Mouse (Mus musculus): ENCODE results near the gene Ptprm.

The Ptprm gene

DNA sequence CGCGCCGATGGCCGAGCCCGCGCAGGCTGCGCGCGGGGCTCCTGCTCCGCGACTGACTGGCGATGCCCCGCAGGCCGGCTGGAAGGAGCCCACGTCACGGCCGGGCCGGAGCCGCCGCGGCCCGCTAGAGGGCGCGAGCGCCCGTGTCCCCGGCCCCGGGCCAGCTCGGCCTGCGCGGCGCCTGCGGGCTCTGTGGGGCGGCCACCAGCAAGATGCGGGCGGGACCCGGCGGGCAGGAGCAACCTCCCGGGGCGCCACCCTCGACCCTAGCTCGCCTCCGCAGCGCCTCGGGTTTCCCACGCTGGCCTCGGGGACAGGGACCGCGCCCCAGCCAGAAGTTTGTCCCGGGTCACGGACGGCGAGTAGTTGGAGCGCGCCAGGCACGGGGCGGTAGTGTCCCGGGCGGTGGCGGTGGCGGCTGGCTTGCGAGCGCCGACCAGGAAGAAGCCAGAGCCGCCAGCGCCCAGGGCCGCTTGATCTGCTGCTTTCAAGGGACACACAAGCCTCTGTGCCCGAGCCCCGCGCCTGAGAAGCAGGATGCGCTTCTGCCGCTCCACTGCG, at the start of gene Ptprm:
TSS of gene Ptprm (minus strand) at position 7 of the 561 bp plus-strand sequence.
- DNase-seq, result peak; percentile 70

DNA sequence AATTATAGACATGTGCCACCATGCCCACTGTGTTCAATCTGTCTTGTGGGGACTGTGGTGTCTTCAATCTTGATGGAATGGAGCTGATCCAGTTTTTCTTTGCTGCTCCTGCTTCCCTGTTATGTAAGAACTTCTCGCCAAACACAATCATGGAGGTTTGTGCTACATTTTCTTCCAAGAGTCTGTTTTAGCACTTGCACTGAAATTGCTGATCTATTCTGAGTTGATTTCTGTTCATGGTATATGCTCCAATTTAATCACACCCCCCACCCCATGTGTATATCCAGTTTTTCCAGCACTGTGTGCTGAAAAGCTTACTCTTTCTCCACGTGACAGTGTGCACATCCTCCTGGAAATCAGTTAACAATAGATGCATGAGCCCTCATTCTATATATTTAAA, 41.9 kb upstream of the Ptprm start:
- DNase-seq, result no peak

DNA sequence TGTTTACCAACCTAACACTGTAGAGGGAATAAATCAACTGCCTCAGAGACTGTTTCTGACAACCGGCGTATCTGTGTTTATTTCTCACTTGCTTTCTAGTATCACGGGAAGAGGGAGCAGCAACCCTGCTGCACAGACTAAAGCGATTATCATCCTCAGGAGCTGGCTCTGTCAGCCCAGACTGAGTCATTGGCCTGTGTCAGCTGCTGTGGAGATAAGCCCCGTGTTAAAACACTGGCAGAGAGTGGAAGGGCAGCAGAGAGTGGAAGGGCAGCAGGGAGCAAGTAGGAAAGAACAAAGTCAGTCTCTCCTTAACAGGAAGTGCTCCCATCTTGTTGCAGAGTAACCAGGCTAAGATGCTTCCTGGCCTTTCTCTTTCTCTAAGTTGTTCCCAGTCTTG, 36.6 kb upstream of the Ptprm start:
- no peak for DNase-seq

DNA sequence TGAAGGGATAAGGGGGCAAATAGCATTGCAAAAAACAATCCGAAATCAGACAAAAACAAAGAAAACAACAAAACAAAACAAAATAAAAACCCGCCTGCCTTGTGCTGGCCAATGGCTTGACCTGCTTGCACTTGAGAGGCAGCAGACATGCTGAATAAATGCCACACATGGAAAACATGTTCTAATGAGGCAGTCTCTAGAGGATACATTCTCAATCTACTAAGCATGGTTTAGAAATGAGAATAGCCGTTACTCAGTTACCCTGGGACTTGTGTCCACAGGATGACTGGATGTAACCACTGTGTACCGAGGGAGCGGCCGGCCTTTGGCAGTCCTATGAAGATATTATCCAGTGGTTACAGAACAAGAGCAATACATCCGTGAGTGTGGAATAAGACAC, 33.9 kb upstream of the Ptprm start:
- no peak for DNase-seq

DNA sequence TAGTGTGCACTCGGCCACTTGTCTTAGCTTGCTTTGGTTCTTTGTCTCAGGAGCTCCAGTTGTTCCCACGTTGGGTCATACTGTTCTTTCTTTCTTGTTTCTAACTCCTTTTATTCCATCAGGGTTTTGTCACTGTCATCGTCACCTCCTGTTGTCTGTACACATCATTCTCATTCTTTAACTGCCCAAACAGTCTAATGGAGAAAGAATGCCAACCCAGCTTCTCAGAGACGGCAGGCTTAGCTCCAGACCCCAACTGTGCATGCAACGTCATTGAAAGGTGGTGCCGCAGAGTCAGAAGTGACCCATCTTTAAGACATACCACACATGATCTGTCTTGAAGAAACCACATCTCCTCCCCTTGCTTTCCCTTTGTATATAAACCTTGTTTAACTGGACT, 31.0 kb upstream of the Ptprm start:
- no peak for DNase-seq

DNA sequence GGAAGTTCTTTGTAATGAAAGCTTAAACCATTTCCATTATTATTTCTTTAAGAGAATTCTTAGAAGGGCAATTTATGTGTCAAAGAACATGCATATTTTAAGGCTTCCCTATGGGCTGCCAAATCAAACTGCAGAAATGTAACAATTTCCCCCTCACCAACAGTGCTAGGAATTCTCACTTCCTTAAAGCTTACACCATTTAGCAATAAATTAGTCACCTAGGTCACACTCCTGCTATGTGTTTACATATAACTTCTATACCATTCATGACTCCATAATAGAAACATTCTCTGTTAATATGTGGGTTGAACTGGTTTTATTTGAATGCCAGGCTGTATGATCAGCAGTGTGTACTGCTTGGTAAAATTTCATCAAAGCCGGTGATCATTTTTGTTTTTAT, 29.4 kb upstream of the Ptprm start:
- DNase-seq, result no peak

DNA sequence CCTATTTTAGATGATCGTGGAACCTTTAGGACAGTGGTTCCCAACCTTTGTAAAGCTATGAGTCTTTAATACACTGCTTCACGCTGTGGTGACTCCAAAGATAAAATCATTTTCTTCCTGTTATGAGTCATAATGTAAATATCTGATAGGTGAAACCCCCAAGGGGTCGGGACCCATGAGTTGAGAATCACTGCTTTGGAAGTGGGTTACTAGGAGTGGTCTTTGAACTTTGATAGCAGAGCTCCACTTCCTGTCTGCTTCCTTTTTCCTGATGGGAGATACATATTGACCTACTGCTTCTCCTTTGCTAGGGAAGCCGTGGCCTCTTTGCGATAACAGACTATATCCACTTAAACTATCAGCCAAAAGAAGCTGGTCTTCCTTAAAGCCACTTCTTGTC, 27.4 kb upstream of the Ptprm start:
- DNase-seq, result no peak

DNA sequence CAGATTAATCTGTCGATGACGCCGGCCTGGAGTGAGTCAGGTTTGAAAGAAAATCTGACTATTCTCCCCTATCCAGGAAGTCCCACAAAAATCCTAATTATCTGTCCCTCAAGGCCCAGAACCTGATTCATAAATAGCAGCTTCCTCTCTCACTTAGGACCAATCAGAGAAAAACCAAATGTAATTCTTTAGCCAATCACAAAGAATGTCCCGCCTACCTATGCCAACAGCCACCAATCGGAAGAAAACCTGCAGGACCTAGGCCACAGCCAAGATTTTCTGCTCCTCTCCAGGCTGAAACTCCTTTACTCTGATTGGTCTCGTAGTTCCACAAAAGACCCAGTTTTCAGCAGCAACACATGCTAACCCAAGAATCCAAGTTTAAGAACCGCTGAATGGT, 13.6 kb upstream of the Ptprm start:
- DNase-seq, result no peak

DNA sequence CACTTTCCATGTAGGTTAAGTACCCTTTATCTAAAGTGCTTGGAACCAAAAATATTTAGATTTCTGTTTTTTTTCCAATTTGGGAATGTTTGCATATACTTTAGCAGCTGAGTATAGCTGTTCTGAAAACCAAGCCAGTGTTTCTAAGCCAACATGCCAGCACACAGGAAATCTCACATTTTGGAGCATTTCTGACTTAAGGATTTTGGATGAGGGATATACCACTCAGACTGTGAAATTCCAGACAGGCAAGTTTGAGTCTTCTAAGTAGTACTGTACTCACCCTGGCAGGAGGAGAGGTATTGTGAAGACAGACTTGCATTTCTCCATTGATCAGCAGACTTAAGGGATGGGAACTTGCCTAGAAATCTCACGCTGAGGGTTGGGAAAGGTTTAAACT, 10.2 kb upstream of the Ptprm start:
- DNase-seq, result no peak

DNA sequence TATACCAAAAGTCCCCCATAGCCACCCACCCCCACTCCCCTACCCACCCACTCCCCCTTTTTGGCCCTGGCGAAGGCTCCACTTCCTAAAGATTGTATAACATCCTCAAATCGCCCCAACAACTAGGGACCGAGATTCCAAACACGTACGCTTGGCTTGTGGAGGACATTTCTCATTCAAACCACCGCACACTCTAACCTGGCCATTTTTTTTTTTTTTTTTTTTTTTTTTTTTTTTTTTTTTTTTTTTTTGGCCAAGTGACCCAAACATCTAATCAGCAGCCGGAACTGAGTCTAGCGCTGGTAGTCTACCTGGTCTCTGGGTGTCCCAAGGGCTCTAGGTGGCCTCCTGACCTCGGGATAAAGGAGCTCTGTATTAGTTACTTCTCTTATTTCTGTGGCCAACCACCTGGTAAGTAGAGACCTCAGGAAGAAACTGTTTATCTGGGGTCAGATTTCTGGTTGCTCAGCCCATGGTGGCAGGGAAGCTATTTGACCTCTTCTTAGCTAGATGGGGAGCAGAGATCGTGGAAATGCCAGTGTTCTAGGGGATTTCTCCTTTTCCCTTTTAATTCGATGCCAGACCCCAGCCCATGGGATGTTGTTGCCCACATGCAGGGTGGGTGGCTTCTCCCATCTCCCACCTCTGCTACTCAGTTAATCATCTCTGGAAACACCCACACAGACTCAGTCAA, 9.3 kb upstream of the Ptprm start:
- DNase-seq, result no peak

DNA sequence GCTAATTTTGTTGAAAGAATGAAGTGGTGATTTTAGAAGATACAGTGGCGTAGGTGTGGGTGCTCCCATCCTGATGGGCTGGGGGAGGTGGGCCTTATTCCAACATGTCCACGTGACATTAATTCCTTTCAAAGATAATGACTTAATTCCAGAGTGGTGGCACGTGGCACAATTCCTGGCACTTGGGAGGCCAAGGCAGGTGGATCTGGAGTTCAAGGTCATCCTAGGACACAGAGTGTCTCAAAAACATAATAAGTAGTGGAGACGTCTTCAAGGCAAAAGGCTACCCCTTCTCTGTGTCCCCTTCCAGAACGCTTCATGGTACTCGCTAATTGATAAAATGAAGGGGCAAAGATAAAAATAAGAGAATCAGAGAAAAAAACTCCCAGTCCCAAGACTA, 7.9 kb upstream of the Ptprm start:
- DNase-seq, result no peak

DNA sequence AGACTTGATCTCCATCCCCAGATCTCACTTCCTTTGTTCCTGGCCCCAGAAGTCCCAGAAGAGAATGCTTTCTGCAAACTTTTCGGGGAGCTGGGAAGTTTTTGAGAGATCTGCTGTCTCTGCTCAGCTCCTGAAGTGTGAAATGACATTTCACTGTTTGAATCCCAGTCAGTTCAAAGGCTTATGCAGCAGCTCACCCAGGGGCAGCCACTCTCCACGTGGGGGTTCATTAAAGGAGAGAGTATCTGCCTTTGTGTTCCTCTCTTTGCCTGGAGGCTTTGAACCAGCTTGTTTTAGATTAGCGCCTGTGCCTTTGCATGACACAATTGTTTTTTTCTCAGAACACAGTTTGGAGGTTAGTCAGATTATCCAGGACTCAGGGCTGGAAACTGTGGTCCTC, 6.3 kb upstream of the Ptprm start:
- DNase-seq, result no peak

DNA sequence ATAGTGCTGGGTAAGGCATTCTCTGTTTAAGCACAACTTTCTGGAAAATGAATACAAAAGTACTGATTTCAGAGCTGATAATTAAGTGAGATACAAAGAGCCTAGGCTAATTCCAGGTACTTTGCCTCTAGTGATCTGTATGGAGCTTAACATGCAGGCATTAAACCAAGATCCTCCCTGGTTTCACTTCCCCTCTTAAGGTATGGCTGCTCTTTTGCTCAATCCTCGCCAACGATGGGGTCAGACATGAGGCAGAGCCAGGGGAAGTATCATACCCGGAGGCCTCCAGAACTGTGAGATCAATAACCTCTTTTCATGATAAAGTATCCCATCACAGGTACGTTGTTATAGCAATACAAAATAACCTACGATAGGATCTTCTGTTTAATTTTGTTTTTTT, 5.3 kb upstream of the Ptprm start:
- DNase-seq, result no peak

DNA sequence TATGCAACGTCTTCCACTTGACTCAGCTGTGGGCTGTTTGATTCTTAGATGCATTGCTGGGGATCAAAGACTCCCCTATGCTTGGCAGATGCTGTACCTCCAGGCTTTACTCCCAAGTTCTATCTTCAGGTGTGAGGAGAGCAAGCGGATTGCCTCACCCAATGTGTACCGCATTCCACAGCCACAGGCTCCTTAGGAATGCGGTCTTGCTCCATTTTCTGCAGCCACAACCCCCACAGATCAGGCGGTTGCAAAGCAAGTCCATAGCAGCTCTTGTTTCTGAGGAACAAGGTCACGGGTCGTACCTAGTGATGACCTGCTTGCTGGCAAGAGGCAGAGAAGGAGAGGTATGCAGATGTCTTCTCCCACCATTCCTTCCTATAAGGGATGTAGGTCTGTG, 4.3 kb upstream of the Ptprm start:
- DNase-seq, result no peak

DNA sequence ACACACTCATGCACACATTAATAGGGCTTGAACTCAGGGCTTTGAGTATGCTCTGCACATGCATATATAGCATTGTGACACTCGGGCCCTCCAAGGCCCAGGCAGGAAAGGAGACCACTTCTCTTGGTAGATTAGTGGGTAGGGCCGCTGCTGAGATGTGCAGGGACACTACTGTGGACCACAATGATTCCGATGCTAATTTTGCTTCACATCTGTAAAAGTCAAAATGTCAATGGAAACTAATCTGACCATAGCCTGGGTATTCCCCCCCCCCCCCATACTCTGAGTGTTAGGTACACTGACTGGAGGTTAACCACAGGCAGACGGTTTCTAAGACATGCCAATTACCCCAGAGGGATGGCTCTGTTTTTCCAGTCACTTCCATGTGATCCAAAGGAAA, 2.9 kb upstream of the Ptprm start:
- no peak for DNase-seq

DNA sequence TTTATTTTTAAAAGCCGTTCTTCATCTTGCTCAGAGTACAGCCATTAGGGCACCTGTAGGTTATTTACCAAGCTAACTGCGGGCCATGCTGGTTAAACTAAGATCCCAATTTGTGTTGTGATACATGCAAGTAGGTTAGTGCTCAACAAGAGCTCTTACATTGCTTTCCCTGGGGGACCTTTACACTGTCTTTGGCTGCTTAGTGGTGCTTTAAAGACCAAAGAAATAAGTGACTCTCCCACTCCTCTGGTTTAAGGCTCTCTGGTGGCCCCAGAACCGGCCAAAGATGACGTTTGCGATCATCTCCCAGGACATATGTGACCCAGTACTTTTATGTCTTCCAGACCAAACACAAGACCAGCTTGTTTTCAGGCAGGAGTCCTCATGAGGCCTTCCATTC, 994 bp upstream of the Ptprm start:
- no peak for DNase-seq

DNA sequence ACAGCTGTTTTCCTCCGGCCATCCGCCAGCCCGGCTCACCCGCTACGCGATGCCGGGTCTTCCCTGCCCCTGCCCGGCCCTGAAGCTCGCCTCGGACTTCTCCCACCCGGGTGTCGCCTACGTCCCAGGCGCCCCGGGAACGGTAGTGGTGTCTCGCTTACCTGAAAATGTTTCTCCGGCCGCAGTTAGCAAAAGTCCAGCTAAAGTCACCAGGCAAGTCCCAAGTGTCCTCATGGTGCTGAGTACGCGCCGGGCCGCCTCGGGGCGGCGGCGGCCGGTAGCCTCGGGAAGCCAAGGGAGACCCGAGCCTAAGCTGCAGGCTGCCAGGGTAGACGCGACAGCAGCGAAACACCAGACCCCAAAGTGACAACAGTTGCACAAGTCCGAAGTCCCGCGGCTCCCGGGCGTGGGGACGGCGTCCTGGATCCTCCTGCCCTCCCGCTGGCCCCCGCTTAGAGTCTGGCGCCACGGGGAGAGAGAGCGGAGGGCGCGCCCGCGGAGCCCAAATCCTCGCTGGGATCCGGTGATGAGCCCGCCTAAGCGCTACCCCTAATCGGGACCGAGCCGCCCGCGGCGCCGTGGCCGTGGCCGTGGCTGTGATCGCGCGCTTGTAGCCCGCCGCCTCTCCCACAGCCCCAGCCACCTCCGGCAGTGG, 334 bp downstream of the Ptprm start:
- no peak for DNase-seq

DNA sequence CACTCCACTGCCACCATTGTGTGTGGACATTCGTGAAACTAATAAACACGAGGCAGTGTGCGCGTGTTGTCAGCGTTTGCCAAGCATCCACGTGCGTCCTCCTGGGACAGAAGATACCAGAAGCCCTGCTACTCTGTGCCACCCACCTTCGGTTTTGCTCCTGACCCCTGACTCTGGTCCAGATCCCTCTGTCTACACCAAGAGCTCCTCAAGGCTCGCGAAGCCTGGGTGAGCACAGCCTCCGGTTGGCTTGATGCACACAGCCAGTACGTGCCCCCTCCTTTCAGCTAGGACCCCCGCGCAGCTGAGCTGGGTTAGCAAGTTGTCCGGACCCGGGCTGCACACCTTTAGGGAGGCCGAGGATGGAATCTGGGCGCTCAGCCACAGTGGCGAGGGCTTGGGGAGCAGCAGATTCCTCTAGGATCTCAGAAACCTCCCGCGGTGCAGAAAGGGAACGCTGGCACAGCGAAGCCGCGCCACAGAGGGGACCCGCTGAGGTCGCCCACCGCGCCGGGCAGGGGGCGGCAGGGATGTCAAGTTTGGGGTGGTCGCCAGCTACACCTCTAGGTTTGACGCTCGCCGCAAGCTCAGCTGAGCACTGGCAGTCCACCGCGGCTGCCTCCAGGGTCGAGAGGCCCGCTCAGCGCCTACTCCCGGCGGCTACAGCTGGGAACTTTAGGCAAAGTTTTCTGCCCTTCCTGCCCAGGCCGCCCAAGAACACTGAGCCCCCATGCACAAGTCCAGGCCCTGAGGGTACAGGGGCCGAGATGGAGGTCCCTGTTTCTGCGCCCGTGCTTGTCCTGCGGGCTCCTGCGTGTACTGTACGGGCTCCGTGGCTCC, 1.1 kb downstream of the Ptprm start:
- DNase-seq, result no peak

DNA sequence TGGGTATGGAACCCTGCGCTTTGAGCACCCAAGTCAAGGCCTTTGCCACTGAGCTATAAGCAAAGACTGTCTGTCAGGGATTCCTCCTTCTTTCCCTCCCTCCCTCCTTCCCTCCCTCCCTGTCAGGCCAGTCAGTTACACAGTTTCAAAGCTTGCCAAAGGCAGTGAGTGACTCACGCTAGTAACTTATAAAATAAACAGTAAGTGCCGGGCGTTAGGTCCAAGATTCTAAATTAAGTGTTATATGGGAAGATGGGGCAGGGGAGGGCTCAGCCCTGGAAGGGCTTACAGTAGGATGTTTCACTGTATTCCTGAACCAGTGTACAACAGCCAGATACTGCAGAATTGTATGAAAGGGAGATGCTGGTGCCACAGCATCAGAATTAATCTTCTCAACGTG, 2.8 kb downstream of the Ptprm start:
- no peak for DNase-seq

DNA sequence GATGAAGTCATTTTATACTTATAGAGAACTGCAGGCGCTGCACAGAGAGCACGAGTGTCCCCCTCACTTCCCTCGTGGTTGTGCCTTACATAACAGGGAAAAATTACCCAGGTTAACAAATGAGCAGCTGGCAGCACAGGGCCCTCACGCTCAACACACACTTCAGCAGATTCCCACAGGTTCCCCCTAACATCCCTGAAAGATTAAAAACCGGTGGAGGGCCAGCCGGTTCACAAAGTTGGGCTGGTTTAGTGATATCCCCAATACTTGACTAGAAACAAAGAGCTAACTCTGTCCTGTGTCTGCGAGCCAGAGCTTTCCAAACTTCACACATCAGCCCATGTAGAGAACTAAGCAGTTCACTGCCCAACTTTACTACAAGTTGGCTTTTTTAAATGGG, 3.7 kb downstream of the Ptprm start:
- DNase-seq, result no peak

DNA sequence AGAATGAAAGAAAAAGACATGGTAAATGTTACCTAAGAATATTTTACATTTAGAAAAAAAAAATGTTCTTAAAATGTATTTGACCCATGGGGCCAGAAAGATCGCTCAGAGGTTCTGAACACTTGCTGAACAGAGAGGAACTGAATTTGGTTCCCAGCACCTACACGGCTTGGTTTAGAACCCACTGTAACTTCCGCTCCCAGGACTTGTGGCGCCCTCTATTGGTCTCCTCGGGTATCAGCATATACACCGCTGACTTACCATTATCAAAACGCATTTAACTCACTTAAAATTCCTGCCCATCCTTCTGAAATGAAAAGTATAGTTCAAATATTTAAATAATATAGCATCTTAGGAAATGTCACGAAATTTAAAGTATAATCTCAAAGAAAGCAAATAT, 4.7 kb downstream of the Ptprm start:
- DNase-seq, result no peak

DNA sequence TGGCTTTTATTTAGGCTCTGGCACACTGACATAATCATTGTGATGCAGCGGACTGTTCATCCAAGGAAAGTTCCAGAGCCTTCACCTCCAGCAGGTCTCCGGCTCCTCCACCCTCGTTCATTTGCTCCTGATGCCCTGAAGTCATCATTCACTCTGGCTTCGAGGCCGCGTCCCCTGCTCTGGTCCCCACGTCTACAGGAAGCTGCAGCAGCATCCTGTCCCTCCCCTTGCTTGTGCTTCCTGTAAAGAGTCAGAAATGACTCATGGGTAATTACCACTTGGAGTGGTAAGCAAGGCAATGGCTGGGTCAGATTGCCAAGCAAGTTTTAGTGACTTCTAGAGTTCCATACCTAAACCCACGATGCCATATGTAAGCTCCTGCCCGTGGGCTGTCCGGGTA, 7.3 kb downstream of the Ptprm start:
- no peak for DNase-seq

DNA sequence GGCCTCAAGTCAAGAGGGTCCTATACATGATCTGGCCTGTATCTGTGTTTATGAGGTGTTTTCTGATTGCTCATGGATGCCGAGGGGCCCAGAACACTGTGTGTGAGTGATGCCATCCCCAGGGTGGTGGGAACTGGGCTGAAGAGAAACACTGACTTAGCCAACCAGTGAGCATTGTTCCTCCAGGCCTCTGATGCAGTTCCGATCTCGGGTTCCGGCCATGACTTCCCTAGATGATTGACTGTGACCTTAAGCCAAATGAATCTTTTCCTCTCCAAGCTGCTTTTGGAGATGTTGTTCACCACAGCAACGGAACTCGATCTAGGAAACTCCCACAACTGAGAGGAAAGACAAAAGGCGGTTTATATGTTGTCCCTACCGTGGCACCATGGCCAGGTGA, 9.1 kb downstream of the Ptprm start:
- DNase-seq, result no peak

DNA sequence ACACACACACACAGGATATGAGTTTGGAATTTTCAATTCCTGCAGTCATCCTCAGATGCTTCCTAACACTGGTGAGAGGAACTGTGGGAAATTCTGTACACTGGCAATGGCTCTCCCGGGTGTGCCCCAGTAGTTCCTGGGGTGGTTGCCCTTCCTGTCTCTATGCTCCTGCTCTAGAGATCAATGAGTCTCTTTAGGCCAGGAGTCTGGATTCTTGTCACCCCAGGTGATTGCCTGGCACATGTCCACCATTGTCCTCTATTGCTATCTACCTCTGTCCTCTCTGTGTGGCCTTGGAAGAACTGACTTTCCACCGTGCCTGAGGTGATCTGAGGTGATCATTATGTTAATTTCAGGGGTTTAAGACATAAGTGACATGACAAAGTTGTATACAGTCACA, 10.8 kb downstream of the Ptprm start:
- no peak for DNase-seq
